Mouse (Mus musculus) spleen, adult 2 months (tissue): ENCODE data around the gene Ly6c1.

Experiments used
- CTCF ChIP-seq: fragments of 200-500 bp; IDR thresholded peaks from 2 replicates; pipeline ENCODE4 v1.5.1; 2011; ENCODE audit warnings: mild to moderate bottlenecking, inconsistent platforms; ENCODE audit not compliant: insufficient read depth, insufficient read length, insufficient replicate concordance; ENCODE audit errors: extremely low read depth
- POLR2A ChIP-seq: fragments of 200-500 bp; IDR thresholded peaks from 2 replicates; pipeline ENCODE4 v1.6.1; 2011; ENCODE audit warnings: low read depth, low read length, inconsistent platforms

DNA sequence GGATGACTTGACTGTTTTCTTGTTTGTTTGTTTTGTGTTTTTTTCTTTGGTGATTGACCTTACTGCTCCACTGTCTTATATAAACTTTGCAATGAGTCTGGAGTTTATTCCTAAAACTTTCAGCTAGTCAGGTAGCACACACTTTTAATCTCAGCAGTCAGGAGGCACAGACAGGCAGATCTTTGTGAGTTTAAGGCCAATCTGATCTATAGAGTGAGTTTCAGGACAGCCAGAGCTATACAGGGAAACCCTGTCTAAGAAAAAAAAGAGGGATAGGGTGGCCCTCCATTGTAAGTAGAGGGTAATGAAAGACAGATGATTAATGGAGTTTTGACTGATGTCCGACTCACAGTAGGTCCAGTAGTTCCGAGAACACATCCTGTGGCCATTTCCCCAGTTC lies 7.4 kb upstream of the Ly6c1 start:
- no peak for TF ChIP-seq CTCF
- TF ChIP-seq POLR2A = no peak
